Mouse (Mus musculus): ENCODE data around the gene Vmn2r83.

- no peak for TF ChIP-seq POLR2A (IDR thresholded peaks at IDR 0.05; ENCODE audit: extremely low read depth, insufficient read depth, low read length)
- no peak for TF ChIP-seq CTCF (IDR thresholded peaks at IDR 0.05; ENCODE audit: extremely low read depth, insufficient read depth, low read length)
These were observed 65.9 kb downstream of the Vmn2r83 start for GRCm38 (mm10) chr10:79534426-79534825.
